Mouse (Mus musculus) MEL-GATA-1-ER (cell line): ENCODE data around the gene Clmn.
A peak's percentile ranks its signal among the peaks of the same experiment; 100 is the strongest.

Source experiments
- DNase-seq: peaks from one replicate; pipeline ENCODE4 v3.0.0-alpha.2; 2012; ENCODE audit warnings: low read depth; ENCODE audit errors: extremely low read depth

The Clmn gene

DNA sequence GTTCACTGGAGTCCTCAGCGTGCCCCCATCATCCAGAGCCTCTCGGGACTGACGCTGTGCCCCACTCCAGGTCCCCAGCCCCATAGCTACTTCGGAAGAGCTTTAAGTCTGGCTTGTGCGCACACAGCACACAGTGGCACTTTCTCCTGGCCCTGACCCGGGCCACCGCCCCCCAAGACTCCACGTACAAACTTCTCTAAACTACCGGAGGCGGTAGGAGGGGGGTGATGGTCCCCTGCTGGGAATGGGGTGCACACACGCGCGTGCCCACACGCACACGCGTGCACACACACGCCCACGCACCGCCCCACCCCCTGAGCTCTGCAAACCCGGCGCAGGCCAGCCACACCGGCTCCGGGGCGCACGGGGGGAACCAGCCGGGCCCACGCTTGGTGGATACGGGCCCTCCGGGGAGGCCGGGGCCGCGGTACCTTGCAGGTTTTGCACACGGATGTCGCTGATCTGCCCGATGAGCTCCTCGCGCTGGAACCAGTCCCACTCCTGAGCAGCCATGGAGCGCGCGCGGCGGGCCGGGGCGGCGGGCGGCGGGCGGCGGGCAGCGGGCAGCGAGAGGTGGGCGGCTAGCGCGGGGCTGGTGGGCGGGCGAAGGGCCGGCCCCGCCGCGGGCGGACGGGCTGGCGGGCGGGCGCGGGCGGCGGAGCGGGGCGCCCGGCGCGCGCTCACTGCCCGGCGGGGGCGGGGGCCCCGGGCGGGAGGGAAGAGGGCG lies at the start of gene Clmn:
TSS of gene Clmn (minus strand) at position 638 of the 727 bp plus-strand sequence.
- DNase-seq, result no peak

DNA sequence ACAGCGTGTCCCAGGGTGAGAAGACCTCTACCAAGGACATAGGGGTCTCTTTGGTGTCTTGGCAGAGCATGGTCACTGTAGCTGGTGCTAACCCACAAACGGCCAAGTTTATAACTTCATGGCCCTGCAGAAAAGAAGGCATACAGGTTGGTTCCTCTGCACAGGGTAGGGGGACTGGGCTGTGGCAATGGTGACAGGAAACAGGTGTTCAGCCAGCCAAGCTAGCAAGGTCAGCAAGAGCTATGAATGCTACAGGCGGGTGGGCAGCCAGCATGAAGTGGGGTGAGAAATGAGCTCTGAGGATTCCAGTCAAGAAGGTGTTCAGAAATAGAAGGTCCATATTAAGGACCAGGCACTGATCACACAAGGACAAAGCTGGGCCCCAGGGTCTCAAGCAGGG lies 48.1 kb upstream of the Clmn start:
- DNase-seq, result no peak

DNA sequence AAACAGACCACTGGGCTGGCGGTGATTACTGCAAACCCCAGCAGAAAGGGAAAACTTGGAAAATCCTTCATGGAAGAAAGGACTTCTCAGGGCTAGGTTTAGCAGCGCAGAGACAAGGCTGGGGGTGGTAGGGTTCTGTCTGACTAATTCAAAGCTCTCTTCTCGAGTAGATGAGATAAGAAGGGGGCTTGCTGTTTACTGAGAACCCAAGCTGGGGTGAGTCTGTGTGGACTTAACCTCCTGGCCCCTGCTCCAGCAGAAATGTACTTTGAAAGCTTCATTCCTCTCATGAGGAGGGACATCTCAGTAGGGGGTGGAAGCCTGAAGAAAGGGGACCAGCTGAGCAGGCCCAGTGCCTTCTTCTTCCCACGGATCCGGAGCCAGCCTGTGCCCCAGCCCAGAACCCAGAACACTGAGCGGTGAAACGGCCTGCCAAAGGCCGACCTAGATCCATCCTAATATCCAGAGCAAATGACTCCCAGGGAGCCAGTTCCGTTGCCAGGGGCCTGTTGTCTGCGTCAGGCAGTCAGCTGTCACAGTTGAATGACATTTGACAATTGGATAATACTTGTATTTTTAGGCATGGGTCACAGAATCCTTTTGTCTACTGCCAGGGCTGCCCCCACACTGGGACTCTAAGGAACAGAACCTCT lies 47.5 kb upstream of the Clmn start:
- no peak for DNase-seq

DNA sequence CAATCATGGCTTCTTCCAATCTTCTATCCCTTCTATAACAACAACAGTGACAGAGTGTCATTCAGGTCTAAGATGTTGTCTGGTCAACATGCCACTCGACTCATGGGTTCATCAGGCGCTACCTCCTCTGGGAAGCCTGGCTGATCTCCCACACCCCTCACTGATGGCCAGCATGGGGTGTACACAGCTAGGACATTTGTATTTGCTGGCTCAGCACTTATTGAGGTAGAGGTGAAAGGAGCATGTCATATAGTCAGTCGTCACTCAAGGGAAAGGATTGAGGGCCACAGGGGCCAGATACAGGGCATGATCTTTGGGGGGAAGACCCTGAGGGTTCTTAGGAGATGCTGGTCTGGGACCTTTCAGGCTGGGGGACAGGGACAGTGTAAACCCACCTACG lies 44.9 kb upstream of the Clmn start:
- no peak for DNase-seq

DNA sequence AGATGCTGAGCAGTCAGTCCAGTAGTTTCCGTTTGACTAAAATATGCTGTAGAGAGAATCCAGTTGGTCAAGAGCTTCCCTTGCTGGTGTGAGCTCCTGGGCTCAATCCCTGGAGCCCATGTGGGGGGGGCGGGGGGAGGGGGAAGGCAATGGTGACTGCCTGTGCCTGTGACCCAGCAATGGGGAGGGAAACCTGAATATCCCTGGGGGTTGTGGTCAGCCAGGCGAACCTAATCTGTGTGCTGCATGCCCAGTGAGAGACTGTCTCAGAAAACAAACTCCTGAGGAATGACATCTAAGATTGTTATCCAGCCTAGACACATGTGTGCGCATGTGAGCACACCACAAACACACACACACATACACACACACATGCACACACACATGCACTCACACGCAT lies 44.1 kb upstream of the Clmn start:
- no peak for DNase-seq

DNA sequence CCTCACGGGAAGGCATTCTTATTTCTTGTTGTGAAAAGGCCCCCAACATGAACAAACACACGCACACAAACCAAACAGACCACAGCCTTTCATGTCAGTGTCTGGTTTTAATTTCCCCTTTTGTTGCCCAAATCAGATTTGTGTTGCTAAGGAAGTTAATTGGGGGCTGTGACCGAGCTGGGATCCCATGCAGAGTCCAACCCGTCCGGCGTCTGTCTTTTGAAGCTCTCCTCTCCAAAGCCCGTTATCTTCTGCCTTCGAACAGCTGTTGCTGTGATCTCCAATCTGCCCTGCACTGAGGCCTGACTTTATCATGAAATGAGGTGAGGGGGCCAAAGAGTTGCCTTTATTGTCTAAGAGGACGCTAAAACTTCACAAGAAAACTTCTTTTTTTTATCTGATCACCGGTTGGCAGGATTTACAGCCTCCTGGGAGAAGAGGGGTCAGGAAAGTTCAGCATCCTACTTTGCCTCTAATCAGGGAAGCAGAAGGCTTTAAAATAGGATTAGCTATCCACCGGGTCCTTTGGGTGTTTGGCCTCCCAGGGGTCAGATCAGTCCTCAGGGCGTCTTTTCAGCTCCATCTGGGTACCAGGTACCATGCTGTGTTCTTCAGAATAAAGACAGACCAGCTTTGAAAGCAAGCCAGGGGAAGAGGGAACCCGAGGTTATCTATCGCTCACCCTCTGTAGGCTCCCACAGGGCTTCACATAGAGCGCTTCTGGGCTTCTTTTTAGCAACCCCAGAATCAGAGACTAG lies 43.3 kb upstream of the Clmn start:
- peak; percentile 54 for DNase-seq

DNA sequence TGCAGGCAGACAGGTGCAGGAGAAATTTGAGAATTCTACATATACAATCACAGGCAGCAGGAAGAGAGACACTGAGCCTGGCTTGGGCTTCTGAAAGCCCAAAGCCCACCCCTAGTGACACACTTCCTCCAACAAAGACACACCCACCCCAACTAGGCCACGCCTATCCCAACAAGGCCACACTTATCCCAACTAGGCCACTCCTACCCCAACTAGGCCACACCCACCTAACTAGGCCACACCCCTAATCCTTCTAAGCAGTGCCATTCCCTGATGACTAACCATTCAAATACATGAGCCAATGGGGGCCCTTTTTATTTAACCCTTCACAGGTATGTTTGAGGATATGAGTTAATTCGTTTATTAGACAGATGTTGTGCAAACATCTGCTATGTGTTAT lies 42.3 kb upstream of the Clmn start:
- DNase-seq, result no peak

DNA sequence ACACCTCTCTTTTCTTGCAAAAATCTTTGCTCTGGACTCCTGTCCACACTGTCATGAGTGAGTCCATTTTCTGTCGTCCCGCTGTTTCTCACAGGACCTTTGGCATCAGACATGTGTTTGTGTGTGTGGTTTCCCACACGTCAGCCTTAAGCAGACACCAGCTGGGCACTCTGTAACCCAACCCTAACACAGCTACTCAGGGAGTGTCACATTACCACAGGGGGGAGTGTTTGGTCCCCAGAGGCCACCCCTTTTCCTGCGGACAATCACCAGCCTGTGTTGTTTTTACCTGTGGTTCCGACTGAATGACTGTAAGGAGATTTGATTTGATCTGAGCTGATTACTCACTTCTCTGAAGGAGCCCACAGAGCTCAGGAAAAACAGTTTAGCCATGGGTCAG lies 39.3 kb upstream of the Clmn start:
- DNase-seq, result no peak

DNA sequence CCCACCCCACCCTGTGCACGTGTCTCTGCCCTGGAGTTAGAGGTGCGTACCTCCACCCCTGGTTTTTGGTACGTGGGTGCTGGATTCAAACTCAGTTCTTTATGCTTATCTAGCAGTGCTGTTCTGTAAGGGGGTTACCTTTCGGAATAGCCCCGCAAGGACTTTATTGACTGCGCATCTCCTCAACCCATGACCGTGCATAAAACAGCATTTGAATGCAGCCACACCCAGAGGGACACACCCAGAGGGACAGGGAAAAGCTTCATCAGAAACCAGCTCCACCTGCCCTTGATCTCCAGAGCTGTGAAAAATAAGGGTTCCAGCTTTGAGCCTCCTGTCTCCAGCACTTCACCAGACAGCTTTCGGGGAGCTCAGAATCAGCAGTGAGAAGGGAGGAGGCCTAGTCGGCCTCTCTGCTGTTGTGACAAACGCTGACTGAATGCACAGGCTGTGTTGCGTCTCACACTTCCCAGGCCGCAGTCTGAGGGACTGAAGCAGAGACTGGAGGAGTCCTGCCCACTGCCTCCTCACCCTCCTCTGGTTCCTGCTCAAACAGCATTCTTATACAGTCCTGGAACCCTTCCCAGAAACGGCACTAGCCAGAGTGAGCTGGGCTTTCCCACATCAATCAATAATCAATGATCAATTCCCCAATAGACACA lies 37.6 kb upstream of the Clmn start:
- DNase-seq, result no peak

DNA sequence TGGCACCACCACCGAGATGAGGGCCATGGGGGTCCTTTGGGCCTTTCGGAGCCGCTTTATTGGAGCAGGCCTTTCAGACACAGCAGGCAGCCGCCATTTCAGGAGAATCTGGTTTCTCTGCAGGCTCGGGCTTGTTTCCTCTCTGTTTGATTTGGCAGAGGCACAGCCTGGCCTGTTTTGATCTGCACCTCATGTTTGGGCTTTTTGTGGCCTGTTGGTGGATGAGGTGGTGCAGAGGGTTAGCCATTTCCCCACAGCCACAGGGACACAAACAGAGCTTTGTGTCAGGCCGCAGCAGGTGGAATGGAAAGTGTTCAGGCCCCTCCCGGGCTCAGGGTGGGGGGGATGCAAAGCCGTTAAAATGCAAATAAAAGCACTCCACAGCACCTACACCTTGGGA lies 36.4 kb upstream of the Clmn start:
- no peak for DNase-seq

DNA sequence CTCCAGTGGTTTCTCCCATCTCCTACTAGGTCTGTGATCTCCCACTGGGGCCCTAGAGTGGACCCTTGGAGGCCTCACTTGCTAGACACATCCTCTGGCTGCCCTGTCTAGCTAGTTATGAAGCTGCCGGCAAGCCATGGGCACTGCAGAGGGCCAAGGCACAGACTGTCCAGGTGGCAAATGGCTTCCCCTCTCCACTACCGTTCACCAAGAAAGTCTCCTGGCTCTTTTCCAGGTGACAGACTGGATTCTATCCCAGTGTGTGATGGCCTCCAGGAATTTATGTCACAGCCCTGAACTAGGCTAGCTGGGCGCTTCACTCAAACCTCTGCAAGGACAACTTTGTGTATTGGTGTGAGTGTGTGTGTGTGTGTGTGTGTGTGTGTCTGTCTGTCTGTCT lies 35.0 kb upstream of the Clmn start:
- DNase-seq, result no peak

DNA sequence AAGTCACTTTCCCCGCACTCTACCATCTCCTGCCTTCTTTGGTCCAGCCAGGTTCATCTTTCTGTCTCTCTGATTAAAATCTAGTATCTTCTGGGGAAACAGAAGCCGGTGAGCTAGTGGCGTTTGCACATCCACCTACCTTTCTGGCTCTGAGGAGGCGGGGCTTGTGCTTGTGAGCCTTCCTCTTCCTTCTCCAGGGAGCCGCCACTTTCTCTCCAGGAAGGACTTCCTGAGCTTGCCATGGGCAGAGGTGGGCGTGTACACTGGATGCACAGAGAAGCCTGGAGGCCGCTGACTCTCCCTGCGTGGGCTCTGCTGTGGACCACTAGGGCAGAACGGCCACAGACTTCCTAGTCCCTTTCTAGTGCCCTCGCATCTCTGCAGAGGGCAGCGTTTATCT lies 34.3 kb upstream of the Clmn start:
- DNase-seq, result no peak

DNA sequence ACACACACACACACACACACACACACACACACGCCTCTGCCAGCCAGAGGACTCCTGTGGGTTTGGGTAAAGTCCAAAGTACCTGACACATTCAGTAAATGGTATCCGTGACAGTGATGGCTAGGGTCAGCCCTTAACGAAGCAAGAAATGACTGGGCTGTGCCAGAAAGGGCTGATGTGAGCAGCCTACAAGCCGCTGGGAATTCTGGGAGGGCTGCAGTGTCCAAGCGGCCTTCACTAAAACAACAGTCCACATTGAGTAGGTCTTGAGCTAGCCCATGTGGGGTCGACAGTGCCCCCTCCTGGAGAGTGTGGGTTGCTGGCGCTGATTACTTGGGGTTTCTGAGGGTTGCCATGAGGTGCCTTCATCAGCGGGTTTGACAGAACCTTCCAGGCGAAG lies 33.8 kb upstream of the Clmn start:
- DNase-seq, result no peak

DNA sequence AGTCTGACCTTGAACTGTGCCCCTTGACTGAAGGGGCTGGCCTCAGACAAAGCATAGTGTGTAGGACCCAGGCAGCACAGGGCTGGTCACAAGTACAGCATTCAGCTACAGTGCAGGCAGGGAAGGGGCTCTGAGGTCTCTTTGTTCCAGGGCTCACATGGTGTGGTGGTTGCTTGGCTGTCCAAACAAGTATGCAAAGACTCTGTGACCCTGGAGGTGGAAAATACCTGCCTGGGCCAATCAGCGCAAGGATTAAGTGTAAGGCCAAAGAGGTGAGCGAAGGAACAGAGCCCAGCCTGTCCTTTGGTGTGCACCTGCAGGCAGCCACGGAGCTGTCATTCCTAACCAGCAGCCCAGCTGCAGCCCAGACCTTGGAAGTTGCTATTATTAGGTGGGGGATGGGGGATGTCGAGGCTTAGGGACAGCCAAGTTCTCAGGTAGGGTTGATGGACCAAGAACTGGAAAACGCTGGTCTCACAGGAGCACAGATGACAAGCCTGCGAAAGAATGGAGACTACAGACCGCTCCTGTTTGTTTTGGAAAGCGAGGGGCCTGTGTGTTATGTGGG lies 32.3 kb upstream of the Clmn start:
- DNase-seq, result no peak

DNA sequence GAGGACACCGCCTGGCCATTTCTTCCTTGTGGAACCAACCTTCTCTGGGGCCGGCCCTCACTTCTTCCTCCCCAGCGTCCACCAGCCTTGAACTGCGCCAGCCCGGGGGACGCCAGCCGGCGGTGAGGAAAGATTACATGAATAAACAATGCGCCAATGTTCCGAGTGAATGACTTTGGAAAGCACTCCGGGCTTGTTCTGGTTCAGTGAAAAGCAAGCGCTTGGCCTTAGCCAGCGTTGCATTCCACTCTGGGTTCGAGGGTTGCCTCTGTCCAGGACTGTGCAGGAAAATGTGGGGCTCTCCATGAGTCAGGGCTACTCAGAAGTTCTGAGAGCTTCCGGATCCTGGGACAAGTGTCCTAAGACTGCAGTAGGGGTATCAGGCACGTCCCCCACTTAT lies 31.8 kb upstream of the Clmn start:
- DNase-seq, result no peak

DNA sequence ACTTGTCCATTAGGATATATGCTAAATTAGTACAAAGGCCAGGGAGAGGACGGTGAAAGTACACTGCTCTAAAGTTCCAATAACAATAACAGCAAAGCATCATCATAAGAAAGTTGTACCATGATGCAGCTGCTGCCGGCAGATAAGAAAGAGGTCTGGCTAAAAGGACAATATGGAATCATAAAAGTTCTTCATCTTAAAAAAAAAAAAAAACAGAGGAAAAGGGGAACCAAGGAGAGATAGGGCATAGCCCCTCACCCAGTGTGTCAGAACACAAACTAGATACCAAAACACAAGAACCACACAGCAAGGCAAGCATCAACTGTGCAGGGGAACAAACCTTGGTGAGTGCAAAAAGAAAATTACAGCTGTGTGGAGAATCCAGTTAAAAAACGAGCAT lies 27.4 kb upstream of the Clmn start:
- peak; percentile 86 for DNase-seq

DNA sequence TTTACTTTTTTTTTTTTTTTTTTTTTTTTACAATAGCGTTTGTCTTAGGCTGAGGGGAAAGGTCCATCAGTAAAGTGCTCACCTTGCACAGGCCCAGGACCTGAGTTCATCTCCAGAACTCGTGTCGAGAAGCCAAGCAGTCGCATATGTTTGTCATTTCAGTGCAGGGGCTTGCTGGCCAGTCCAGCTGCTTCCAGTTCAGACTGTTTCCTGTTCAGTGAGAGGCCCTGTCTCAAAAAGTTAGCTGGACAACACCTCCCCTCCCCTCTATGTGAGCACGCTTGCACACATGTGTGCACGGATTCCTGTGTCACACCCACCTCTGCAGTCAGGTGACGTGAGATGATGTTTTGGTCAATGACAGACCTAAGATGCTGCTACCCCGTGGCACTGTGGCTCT lies 25.2 kb upstream of the Clmn start:
- DNase-seq, result no peak

DNA sequence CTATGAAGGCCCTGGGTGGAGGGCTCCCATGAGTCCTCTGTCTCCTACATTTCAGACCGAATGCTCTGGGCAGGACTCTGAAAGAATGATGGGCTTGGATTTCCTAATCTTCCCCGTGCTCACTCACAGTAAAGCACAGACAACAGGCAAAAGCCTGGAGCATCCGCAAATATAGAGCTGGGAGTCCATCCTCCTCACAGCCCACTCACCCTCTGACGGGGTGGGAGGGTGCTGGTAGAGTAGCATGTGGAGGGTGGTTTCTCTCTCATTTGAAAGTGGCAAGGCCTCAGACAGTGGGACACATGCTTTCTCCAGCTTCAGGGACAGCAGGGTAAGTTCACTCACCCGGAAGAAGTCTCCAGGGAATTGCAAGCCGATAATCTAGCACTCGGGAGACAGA lies 21.2 kb upstream of the Clmn start:
- no peak for DNase-seq

DNA sequence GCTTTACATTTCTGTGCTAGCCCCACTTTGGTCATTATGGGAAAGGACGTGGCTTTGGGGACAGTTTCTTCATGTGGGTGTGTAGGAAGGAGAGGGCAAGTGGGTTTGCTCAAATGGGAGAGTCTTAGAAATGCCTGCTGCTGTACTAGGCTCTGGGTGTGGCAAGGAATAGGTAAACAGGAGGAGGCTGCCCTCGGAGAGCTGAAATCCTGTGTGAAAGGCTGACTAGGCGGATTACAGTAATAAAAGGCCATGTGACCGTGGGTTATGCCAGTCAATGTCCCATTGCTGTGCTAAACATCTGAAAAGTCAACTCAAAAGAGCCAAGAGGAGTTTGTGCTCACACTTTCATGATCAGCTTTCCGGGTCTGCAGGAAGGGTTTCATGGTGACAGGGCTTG lies 17.7 kb upstream of the Clmn start:
- no peak for DNase-seq

DNA sequence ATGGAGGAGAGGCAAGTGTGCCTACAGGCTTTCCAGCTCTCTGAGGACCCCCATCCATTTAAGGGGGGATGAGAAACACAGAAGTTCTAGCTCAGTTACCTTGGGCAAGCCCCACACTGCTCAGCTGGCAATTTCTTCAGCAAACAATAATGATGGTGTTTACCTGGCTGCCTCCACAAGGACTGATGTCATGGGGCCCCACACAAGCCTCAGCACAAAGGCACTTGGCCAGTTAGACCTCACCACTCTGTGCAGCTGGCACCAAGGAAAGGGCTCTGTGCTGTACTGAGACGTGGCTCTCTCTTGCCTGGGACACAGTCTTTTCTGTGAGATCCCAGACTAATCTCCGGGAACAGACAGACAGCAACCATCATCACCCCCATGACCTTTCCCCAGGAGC lies 17.2 kb upstream of the Clmn start:
- DNase-seq, result no peak

DNA sequence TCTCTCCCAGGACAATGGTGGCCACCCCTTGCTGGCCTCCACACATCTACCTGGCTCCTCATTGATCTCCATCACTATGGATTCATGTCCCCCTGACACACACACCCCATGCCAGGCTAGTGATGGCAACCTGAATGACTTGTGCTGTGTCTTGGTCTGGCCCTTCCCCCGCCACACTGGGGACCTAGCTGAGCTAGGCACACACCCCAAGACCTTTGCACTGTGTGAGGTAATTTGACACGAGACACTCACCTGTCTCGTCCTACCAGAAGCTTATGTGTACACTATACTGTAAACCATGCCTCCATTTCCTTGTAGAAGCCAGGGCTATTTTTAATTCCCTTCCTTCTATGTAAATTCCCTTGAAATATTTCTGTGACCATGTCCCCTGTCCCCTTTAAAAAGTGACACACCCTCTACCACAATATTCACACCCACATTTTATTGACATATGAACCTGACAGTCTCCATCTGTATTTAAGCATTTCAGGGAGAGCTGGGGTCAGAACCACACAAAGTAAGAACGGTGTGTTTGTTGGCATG lies 16.7 kb upstream of the Clmn start:
- DNase-seq, result no peak

DNA sequence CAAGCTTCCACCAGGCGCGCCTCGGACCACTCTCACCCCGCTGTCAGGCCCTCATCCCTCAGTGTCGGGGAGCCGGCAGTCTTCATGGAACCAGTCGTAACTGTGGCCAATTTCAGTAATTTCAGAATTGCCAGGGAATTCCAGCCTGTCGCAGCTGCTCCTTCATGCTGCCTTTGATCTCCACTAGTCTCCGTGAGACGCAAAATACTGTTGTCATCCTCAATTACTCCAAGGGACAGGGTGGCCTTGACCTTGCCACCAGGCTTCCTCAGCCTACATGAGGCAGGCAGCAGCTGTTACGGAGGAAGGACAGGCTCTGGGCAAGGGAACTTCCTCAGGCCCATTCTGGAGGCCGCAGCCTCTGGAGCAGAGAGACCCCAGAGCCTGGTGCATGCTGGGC lies 15.5 kb upstream of the Clmn start:
- DNase-seq, result no peak
